Mouse (Mus musculus) hindlimb bud, embryonic 11.5 days (tissue): Measurements from ENCODE around the gene Hnrnpf.

Experiments used
- DNase-seq: peaks from one replicate; pipeline ENCODE4 v3.0.0-alpha.2; 2012; ENCODE audit warnings: low read depth, low spot score; ENCODE audit errors: extremely low spot score

The Hnrnpf gene

GRCm38 (mm10) chr6:117920659-117921640, 20.8 kb downstream of the Hnrnpf start:
- no peak for DNase-seq

- no peak for DNase-seq
These were observed 21.9 kb downstream of the Hnrnpf start for GRCm38 (mm10) chr6:117922041-117922440.

- no peak for DNase-seq
These were observed 26.9 kb downstream of the Hnrnpf start for GRCm38 (mm10) chr6:117926871-117927491.

- DNase-seq = no peak
These were observed 27.8 kb downstream of the Hnrnpf start for GRCm38 (mm10) chr6:117927955-117928354.

- no peak for DNase-seq
These were observed 28.6 kb downstream of the Hnrnpf start for GRCm38 (mm10) chr6:117928746-117929145.

- no peak for DNase-seq
These were observed 30.0 kb downstream of the Hnrnpf start for GRCm38 (mm10) chr6:117929945-117930655.

- DNase-seq = no peak
These were observed 32.4 kb downstream of the Hnrnpf start for GRCm38 (mm10) chr6:117932325-117933051.

GRCm38 (mm10) chr6:117934301-117934700, 34.2 kb downstream of the Hnrnpf start:
- DNase-seq = no peak

GRCm38 (mm10) chr6:117935681-117936612, 35.8 kb downstream of the Hnrnpf start:
- no peak for DNase-seq

GRCm38 (mm10) chr6:117937222-117937932, 37.3 kb downstream of the Hnrnpf start, which contains the start of gene Fxyd4:
TSS of gene Fxyd4 (minus strand) at chr6:117937692.
- DNase-seq = no peak

- DNase-seq = no peak
These were observed 38.8 kb downstream of the Hnrnpf start for GRCm38 (mm10) chr6:117938951-117939350.

GRCm38 (mm10) chr6:117942769-117943168, 42.6 kb downstream of the Hnrnpf start:
- no peak for DNase-seq

- no peak for DNase-seq
These were observed 43.8 kb downstream of the Hnrnpf start for GRCm38 (mm10) chr6:117943899-117944298.

GRCm38 (mm10) chr6:117952330-117952729, 52.2 kb downstream of the Hnrnpf start:
- no peak for DNase-seq

- no peak for DNase-seq
These were observed 56.0 kb downstream of the Hnrnpf start for GRCm38 (mm10) chr6:117956161-117956560.

GRCm38 (mm10) chr6:117956851-117957501, 56.9 kb downstream of the Hnrnpf start:
- no peak for DNase-seq

GRCm38 (mm10) chr6:117963201-117963600, 63.1 kb downstream of the Hnrnpf start:
- DNase-seq = no peak

- DNase-seq = no peak
These were observed 66.6 kb downstream of the Hnrnpf start for GRCm38 (mm10) chr6:117966729-117967128.
